Mouse (Mus musculus) liver, embryonic 12.5 days (tissue): ENCODE measurements around the gene Lyrm7. TPM values are rescaled to one million over a fixed set of nuclear protein-coding genes. Genes with fewer than 3 reads are reported as not detected.

Experiments
- ATAC-seq: fragments of 200-750 bp; cut with Nextera tagmentation; 2 replicates; pipeline ENCODE4 v1.8.0; 2017; ENCODE audit warnings: moderate number of reproducible peaks, mild to moderate bottlenecking, moderate library complexity
- H3K27ac ChIP-seq: fragments of 300-500 bp; sonication (generic); 2 replicates; pipeline ENCODE4 v1.5.1; 2016; ENCODE audit warnings: mild to moderate bottlenecking
- H3K27me3 ChIP-seq: fragments of 300-500 bp; sonication (generic); replicated peaks from 2 replicates; pipeline ENCODE4 v1.6.1; 2016; ENCODE audit warnings: mild to moderate bottlenecking, moderate library complexity
- H3K36me3 ChIP-seq: fragments of 300-500 bp; sonication (generic); 2 replicates; pipeline ENCODE4 v1.6.1; 2016; ENCODE audit warnings: mild to moderate bottlenecking, moderate library complexity
- H3K4me1 ChIP-seq: fragments of 300-500 bp; sonication (generic); 2 replicates; pipeline ENCODE4 v1.6.1; 2016
- H3K4me2 ChIP-seq: fragments of 300-500 bp; sonication (generic); 2 replicates; pipeline ENCODE4 v1.6.1; 2016; ENCODE audit warnings: mild to moderate bottlenecking, moderate library complexity
- H3K4me3 ChIP-seq: fragments of 300-500 bp; sonication (generic); 2 replicates; pipeline ENCODE4 v1.5.1; 2016; ENCODE audit warnings: mild to moderate bottlenecking, moderate library complexity
- H3K9ac ChIP-seq: fragments of 300-500 bp; sonication (generic); 2 replicates; pipeline ENCODE4 v1.6.1; 2016; ENCODE audit warnings: mild to moderate bottlenecking, moderate library complexity
- H3K9me3 ChIP-seq: fragments of 300-500 bp; sonication (generic); replicated peaks from 2 replicates; pipeline ENCODE4 v1.6.1; 2016; ENCODE audit warnings: mild to moderate bottlenecking, moderate library complexity
- WGBS: fragments of 180-500 bp; shearing (Covaris S2); methylation state at CpG from one replicate; pipeline ENCODE4 v1.1.7; 2016; ENCODE audit not compliant: insufficient replicate concordance; 5-methylcytosine and 5-hydroxymethylcytosine counted together
- polyA plus RNA-seq: library from polyadenylated mRNA; unstranded; fragments of >200 nt; fragmentation: Nextera tagmentation; extraction: Ambion mirVana; gene quantifications from 2 replicates; pipeline ENCODE4 v1.2.1, GENCODE M21; 2016

Lyrm7 gene
- polyA plus RNA-seq, 1 experiment from 2014 or later: 7.6 TPM

GRCm38 (mm10) chr11:54878893-54879292 is 18.2 kb upstream of the Lyrm7 start:
- 55% methylated on average over 6 of the region's 6 CpGs for WGBS
- Histone ChIP-seq H3K9ac (no peak overlapping the region), H3K4me2 (no peak overlapping the region), H3K27ac (no peak overlapping the region), H3K4me3 (no peak overlapping the region), H3K27me3 (no peaks in the 10 kb centered on the region), H3K36me3 (peaks cover 8% of the 10 kb centered on the region), H3K4me1 (peaks cover 14% of the 10 kb centered on the region), H3K9me3 (no peaks in the 10 kb centered on the region)
- ATAC-seq: no peak

DNA sequence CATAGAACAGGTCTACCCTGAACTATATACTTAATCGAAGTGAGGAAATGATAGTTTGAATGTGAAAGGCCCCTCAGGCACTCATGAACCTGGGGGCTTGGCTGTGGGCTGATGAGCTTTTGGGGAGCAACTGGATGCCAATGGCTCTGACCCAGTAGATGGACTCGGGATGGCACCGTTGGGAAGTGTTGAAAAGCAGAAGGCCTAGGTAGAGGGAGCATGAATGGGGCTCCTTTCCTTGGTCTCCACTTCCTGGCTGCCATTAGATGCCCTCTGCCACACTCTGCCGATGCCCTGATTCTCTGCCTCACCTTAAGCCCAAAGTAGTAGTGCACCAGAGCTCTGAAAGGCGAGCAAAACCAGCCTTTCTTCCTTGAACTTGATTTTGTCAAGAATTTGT is 15.3 kb upstream of the Lyrm7 start:
- ATAC-seq: no peak
- Histone ChIP-seq H3K4me1 (peaks cover 9% of the 10 kb centered on the region), H3K36me3 (peaks cover 37% of the 10 kb centered on the region), H3K9me3 (no peaks in the 10 kb centered on the region), H3K4me3 (no peak overlapping the region), H3K27me3 (no peaks in the 10 kb centered on the region), H3K4me2 (no peak overlapping the region), H3K27ac (no peak overlapping the region), H3K9ac (no peak overlapping the region)
- WGBS: 66% methylated on average over 5 of the region's 5 CpGs

DNA sequence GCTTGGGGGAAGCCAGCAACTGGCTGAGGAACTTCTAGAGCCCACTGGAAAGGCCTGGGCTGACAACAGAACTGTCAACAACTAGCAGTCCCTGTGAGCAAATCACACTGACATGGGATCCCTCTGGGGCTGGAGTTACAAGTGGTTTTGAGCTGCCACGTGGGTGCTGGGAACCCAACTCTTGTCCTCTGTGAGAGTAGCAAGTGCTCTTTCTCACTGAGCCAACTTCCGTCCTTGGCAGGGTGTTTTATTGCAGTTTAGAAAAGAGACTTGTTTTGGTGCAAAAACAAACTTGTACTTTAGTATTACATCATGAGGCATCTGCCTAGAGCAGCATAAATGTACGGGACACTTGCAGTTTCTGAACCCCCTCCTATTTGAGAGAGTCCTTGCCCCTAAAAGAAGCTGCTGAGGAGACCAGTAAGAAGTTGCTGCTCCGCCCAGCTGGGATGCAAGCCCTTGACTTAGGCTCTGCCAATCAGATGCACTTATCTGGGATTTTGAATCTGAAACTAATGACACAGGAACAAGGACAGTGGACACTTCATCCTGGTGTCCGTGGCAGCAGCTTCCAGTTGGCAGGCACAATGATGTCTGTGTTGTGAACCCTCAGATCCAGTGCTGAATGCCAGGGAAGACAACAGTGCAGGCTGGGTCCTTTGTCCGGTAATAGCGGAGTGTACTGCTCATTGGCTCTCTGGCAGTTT is 11.3 kb upstream of the Lyrm7 start:
- H3K36me3 ChIP-seq: peaks cover 64% of the 10 kb centered on the region
- no peak overlapping the region for H3K9ac ChIP-seq
- 75% methylated on average over 7 of the region's 7 CpGs for WGBS

GRCm38 (mm10) chr11:54869318-54869717 is 8.6 kb upstream of the Lyrm7 start:
- Histone ChIP-seq H3K27ac (peak overlapping the region; percentile 75), H3K36me3 (peaks cover 60% of the 10 kb centered on the region), H3K4me2 (peak overlapping the region; percentile 34; the same call in 1 of the 2 replicates), H3K9me3 (no peaks in the 10 kb centered on the region), H3K4me3 (no peak overlapping the region), H3K9ac (peak overlapping the region; percentile 42; the same call in 1 of the 2 replicates), H3K27me3 (no peaks in the 10 kb centered on the region), H3K4me1 (peaks cover 40% of the 10 kb centered on the region)
- peak; percentile 38; the same call in 1 of the 2 replicates for ATAC-seq
- WGBS: 70% methylated on average over 3 of the region's 3 CpGs

More for the DNA sequence above, 11.3 kb upstream of the Lyrm7 start:
- H3K9me3 ChIP-seq: no peaks in the 10 kb centered on the region
- no peak overlapping the region for H3K4me2 ChIP-seq
- no peak overlapping the region for H3K4me3 ChIP-seq
- no peak for ATAC-seq
- peaks cover 28% of the 10 kb centered on the region for H3K4me1 ChIP-seq
- no peaks in the 10 kb centered on the region for H3K27me3 ChIP-seq
- H3K27ac ChIP-seq: no peak overlapping the region

GRCm38 (mm10) chr11:54868445-54868844 is 7.7 kb upstream of the Lyrm7 start:
- H3K27me3 ChIP-seq: no peaks in the 10 kb centered on the region
- H3K9ac ChIP-seq: 0 out of 2 replicates have a peak overlapping the region, but pooled peaks have one; percentile 31
- peaks cover 40% of the 10 kb centered on the region for H3K4me1 ChIP-seq
- ATAC-seq: no peak
- H3K4me2 ChIP-seq: peak overlapping the region; percentile 94
- H3K36me3 ChIP-seq: peaks cover 51% of the 10 kb centered on the region
- H3K9me3 ChIP-seq: no peaks in the 10 kb centered on the region
- H3K27ac ChIP-seq: peak overlapping the region; percentile 94
- WGBS: 46% methylated on average over 2 of the region's 2 CpGs
- H3K4me3 ChIP-seq: peak overlapping the region; percentile 87; the same call in 1 of the 2 replicates

DNA sequence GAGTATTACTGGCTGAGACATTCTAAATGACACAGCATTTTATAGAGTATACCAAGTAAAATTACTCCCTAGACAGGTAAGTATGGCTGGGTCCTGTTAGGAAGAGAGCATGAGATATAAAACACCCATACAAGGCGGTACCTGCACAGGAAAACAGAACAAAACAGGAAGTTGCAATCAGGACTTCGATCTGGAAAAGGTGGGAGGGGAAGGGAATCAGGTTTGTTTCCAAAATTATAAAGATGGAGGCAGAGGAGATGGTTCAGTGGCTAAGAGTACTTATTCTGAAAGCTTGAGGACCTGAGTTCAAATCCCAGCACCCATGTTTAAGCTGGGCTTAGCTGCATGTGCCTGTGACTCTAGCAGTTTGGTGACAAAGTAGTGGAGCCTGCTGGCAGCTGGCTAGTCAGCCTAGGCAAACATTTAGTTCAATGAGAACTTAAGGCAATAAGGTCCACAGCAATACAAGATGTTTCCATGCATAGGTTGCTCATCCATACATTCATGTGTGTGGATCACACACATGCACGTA is 7.3 kb upstream of the Lyrm7 start:
- 64% methylated on average over 3 of the region's 3 CpGs for WGBS
- no peak for ATAC-seq
- peaks cover 43% of the 10 kb centered on the region for H3K4me1 ChIP-seq
- peaks cover 47% of the 10 kb centered on the region for H3K36me3 ChIP-seq
- H3K4me3 ChIP-seq: peak overlapping the region; percentile 87
- H3K27me3 ChIP-seq: no peaks in the 10 kb centered on the region
- H3K9me3 ChIP-seq: no peaks in the 10 kb centered on the region
- H3K4me2 ChIP-seq: peak overlapping the region; percentile 94
- H3K27ac ChIP-seq: peak overlapping the region; percentile 94
- H3K9ac ChIP-seq: peak overlapping the region; percentile 96

- H3K9ac ChIP-seq: peak overlapping the region; percentile 96
- WGBS: 2% methylated on average over 5 of the region's 5 CpGs
- peak overlapping the region; percentile 94 for H3K4me2 ChIP-seq
- peak overlapping the region; percentile 87 for H3K4me3 ChIP-seq
- H3K4me1 ChIP-seq: peaks cover 43% of the 10 kb centered on the region
- peaks cover 37% of the 10 kb centered on the region for H3K36me3 ChIP-seq
- H3K9me3 ChIP-seq: no peaks in the 10 kb centered on the region
- H3K27me3 ChIP-seq: no peaks in the 10 kb centered on the region
- ATAC-seq: peak; percentile 64
- peak overlapping the region; percentile 94 for H3K27ac ChIP-seq
Measured at GRCm38 (mm10) chr11:54867049-54867385, 6.3 kb upstream of the Lyrm7 start.

- Histone ChIP-seq H3K4me2 (peak within 1 kb of the TSS; percentile 94), H3K4me3 (peak within 1 kb of the TSS; percentile 87), H3K9ac (peak within 1 kb of the TSS; percentile 96), H3K27ac (peak within 1 kb of the TSS; percentile 94), H3K9me3 (no peaks in the 10 kb centered on the region), H3K36me3 (peaks cover 31% of the 10 kb centered on the region), H3K27me3 (no peaks in the 10 kb centered on the region), H3K4me1 (peaks cover 48% of the 10 kb centered on the region)
- ATAC-seq: peak; percentile 82
- WGBS: under 1% methylated on average over 100 of the region's 107 CpGs
Measured at GRCm38 (mm10) chr11:54866119-54867048, 5.7 kb upstream of the Lyrm7 start, which contains the start of gene Hint1. Gene Hint1, plus strand, starts transcription at chr11:54866383.

DNA sequence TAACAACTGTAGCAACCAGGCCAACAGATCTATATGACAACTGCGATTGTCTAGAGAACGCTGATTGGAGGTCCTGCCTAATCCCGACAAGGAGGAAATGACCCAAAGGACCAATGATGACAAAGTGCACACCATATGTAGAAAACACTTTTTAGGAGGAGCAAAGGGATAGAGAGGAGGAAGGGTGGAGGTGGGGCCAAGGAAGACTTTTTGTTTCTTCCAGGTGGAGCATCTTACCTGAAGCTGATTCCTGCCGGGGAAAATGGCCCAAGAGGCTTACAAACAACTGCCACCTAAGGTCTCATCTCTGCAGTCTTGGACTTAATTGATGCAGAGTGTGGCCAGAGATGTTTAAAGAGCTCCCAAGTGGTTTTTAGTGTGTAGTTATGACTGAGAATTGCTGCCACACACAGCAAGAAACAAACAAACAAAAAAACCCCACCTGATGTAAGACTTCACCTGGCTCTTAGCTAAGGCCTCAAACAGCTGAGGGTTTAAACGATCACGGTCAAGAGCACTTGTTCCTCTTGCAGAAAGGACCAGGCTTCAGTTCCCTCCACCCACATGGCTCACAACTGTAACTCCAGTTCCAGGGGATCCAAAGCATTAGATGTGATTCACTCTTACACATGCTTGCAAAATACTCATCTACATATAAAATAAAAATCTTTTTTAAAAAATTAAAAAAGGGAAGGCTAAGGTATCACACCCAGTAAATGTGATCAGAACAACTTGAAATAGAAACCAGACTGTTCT is 4.8 kb upstream of the Lyrm7 start:
- peaks cover 52% of the 10 kb centered on the region for H3K4me1 ChIP-seq
- H3K27me3 ChIP-seq: no peaks in the 10 kb centered on the region
- WGBS: 65% methylated on average over 6 of the region's 6 CpGs
- no peaks in the 10 kb centered on the region for H3K9me3 ChIP-seq
- peak overlapping the region; percentile 96 for H3K9ac ChIP-seq
- H3K27ac ChIP-seq: peak overlapping the region; percentile 94
- H3K4me2 ChIP-seq: peak overlapping the region; percentile 94
- ATAC-seq: no peak
- peak overlapping the region; percentile 87 for H3K4me3 ChIP-seq
- peaks cover 22% of the 10 kb centered on the region for H3K36me3 ChIP-seq

GRCm38 (mm10) chr11:54862621-54863520 is 2.2 kb upstream of the Lyrm7 start:
- Histone ChIP-seq H3K27me3 (no peaks in the 10 kb centered on the region), H3K9ac (no peak overlapping the region), H3K4me3 (no peak overlapping the region), H3K4me1 (peaks cover 46% of the 10 kb centered on the region), H3K4me2 (no peak overlapping the region), H3K36me3 (peaks cover under 1% of the 10 kb centered on the region; the same call in 1 of the 2 replicates), H3K9me3 (no peaks in the 10 kb centered on the region), H3K27ac (0 out of 2 replicates have a peak overlapping the region, but pooled peaks have one; percentile 10)
- ATAC-seq: no peak
- WGBS: 42% methylated on average over 10 of the region's 10 CpGs
